Mouse (Mus musculus): ENCODE data around the gene C8b. TPM values are rescaled to one million over a fixed set of nuclear protein-coding genes. Genes with fewer than 3 reads are reported as not detected.

Gene C8b
- total RNA-seq, 2 experiments from 2014 or later = not detected

GRCm38 (mm10) chr4:104804100-104804499, 38.0 kb downstream of the C8b start:
- no peak for ATAC-seq (replicated peaks; ENCODE audit: low FRiP score, low TSS enrichment, poor library complexity, severe bottlenecking)

GRCm38 (mm10) chr4:104805414-104806257, 39.5 kb downstream of the C8b start:
- no peak for ATAC-seq (replicated peaks; ENCODE audit: low FRiP score, low TSS enrichment, poor library complexity, severe bottlenecking)

GRCm38 (mm10) chr4:104810710-104811286, 44.7 kb downstream of the C8b start:
- ATAC-seq (replicated peaks; ENCODE audit: low FRiP score, low TSS enrichment, poor library complexity, severe bottlenecking) = no peak

- ATAC-seq (replicated peaks; ENCODE audit: low FRiP score, low TSS enrichment, poor library complexity, severe bottlenecking) = no peak
Observed at GRCm38 (mm10) chr4:104813617-104814016, 47.5 kb downstream of the C8b start.

GRCm38 (mm10) chr4:104816519-104817232, 50.6 kb downstream of the C8b start:
- no peak for ATAC-seq (replicated peaks; ENCODE audit: low FRiP score, low TSS enrichment, poor library complexity, severe bottlenecking)

GRCm38 (mm10) chr4:104817509-104817908, 51.4 kb downstream of the C8b start:
- no peak for ATAC-seq (replicated peaks; ENCODE audit: low FRiP score, low TSS enrichment, poor library complexity, severe bottlenecking)

GRCm38 (mm10) chr4:104818986-104819385, 52.9 kb downstream of the C8b start:
- ATAC-seq (replicated peaks; ENCODE audit: low FRiP score, low TSS enrichment, poor library complexity, severe bottlenecking) = no peak

GRCm38 (mm10) chr4:104819891-104820290, 53.8 kb downstream of the C8b start:
- ATAC-seq (replicated peaks; ENCODE audit: low FRiP score, low TSS enrichment, poor library complexity, severe bottlenecking) = no peak

GRCm38 (mm10) chr4:104823597-104824101, 57.5 kb downstream of the C8b start:
- no peak for ATAC-seq (replicated peaks; ENCODE audit: low FRiP score, low TSS enrichment, poor library complexity, severe bottlenecking)

- ATAC-seq (replicated peaks; ENCODE audit: low FRiP score, low TSS enrichment, poor library complexity, severe bottlenecking) = no peak
Observed at GRCm38 (mm10) chr4:104824381-104825077, 58.4 kb downstream of the C8b start.

GRCm38 (mm10) chr4:104828939-104829338, 62.8 kb downstream of the C8b start:
- no peak for ATAC-seq (replicated peaks; ENCODE audit: low FRiP score, low TSS enrichment, poor library complexity, severe bottlenecking)

GRCm38 (mm10) chr4:104835096-104835495, 69.0 kb downstream of the C8b start:
- ATAC-seq (replicated peaks; ENCODE audit: low FRiP score, low TSS enrichment, poor library complexity, severe bottlenecking) = no peak

- ATAC-seq (replicated peaks; ENCODE audit: low FRiP score, low TSS enrichment, poor library complexity, severe bottlenecking) = no peak
Observed at GRCm38 (mm10) chr4:104838342-104838741, 72.2 kb downstream of the C8b start.

- ATAC-seq (replicated peaks; ENCODE audit: low FRiP score, low TSS enrichment, poor library complexity, severe bottlenecking) = no peak
Observed at GRCm38 (mm10) chr4:104842204-104842603, 76.1 kb downstream of the C8b start.

- no peak for ATAC-seq (replicated peaks; ENCODE audit: low FRiP score, low TSS enrichment, poor library complexity, severe bottlenecking)
Observed at GRCm38 (mm10) chr4:104843546-104843945, 77.4 kb downstream of the C8b start.

Other genes with a start within 250 kb of the C8b start
- not detected in 2 replicates for gene Gm17662, start 91.0 kb downstream of the C8b start, total RNA-seq (2014; fragmentation: Nextera tagmentation)
- gene Gm17662, start 91.0 kb downstream of the C8b start, total RNA-seq (2017) = not detected in 2 replicates
- gene C8a, start 110.1 kb downstream of the C8b start, total RNA-seq (2014; fragmentation: Nextera tagmentation) = not detected in 2 replicates
- not detected in 2 replicates for gene C8a, start 110.1 kb downstream of the C8b start, total RNA-seq (2017)
- gene Fyb2, start 147.1 kb downstream of the C8b start, total RNA-seq (2014; fragmentation: Nextera tagmentation) = not detected in 2 replicates
- not detected in 2 replicates for gene Fyb2, start 147.1 kb downstream of the C8b start, total RNA-seq (2017)